Mouse (Mus musculus): ENCODE data around the gene Cfp. TPM values are rescaled to one million over a fixed set of nuclear protein-coding genes. Genes with fewer than 3 reads are reported as not detected.

Gene Cfp
- polyA plus RNA-seq, 1 experiment from 2014 or later, result 3.4 TPM

DNA sequence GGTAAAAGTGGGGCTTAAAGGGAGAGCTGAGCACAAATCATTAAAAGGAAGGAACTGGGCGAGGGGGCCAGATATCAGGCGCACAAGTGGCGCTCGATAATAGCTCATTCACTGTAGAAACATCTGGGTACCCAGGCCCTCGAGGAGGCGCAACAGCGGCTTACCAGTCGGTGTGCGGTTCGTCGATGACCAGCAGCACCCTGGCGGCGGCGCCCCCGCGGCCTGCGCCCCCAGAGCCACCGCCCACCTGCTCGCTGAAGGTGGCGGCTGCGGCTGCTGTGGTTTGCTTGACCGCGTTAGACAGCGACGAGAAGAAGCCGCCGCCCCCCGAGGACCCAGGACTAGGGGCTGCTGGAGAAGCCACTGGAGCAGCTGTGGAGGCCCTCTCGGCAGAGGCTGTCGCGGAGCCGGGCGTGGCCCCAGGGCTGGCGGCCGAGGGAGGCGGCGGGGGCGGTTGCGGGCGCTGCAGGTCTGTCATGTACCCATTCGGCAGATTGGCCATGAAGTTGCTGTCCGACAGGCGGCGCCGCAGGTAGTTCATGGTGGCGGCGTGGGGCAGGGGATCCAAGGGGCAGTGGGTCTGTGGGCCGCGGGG, 11.0 kb downstream of the Cfp start:
- Histone ChIP-seq H3K4me2 (replicated peaks) (peak overlapping the region; percentile 58), H3K36me3 (no peaks in the 10 kb centered on the region), H3K27ac (no peak overlapping the region), H3K9ac (peak overlapping the region; percentile 33), H3K4me1 (no peaks in the 10 kb centered on the region), H3K4me3 (peak overlapping the region; percentile 38), H3K9me3 (no peaks in the 10 kb centered on the region), H3K27me3 (no peaks in the 10 kb centered on the region)
- peak; percentile 52; the same call in 1 of the 2 replicates for ATAC-seq (ENCODE audit: insufficient number of reproducible peaks, insufficient read depth, low FRiP score, low TSS enrichment)
- WGBS, result 12% methylated on average over 42 of the region's 49 CpGs

DNA sequence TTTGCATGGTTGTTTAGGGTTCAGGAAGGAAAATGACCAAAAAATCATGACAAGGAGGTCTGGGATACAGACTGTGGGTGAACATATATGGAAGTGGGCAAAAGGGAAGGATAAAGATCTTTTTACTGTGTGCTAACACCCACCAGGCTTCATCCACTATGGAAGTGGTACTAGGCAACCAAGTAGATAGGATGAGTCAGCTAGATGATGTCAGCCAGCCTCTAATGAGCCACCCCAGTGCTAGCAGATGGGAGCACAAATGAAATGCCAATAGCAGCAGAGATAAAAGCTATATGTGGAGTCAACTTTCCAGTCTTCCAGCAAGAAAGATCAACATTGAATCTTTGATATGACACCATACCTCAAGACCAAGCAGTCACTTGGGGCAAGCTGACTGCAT, 16.3 kb downstream of the Cfp start:
- no peaks in the 10 kb centered on the region for H3K36me3 ChIP-seq
- H3K9ac ChIP-seq, result no peak overlapping the region
- H3K4me2 ChIP-seq (replicated peaks), result no peak overlapping the region
- H3K27ac ChIP-seq, result no peak overlapping the region
- H3K9me3 ChIP-seq, result no peaks in the 10 kb centered on the region
- no peaks in the 10 kb centered on the region for H3K4me1 ChIP-seq
- no peaks in the 10 kb centered on the region for H3K27me3 ChIP-seq
- H3K4me3 ChIP-seq, result no peak overlapping the region
- ATAC-seq (ENCODE audit: insufficient number of reproducible peaks, insufficient read depth, low FRiP score, low TSS enrichment), result no peak

DNA sequence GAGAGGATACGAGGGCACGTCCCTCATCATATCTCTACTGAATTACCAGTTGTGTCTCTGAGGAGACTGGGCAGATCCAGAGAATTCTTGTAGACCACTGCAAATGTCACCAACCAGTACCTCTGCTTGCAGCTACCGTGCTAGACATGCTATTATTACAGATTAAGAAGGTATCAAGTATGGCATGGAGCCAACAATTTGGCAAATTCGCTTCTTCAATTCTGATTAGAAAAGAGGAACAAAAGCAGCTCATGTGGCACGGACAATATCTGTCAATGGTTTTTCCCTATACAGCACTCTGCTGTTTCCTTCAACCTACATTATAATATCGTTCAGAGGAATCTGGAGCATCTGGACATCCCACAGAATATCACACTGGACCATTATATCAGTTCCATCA, 17.6 kb downstream of the Cfp start:
- 73% methylated on average over 6 of the region's 6 CpGs for WGBS
- no peaks in the 10 kb centered on the region for H3K4me1 ChIP-seq
- H3K4me3 ChIP-seq, result no peak overlapping the region
- H3K9me3 ChIP-seq, result no peaks in the 10 kb centered on the region
- H3K27me3 ChIP-seq, result no peaks in the 10 kb centered on the region
- H3K27ac ChIP-seq, result no peak overlapping the region
- H3K9ac ChIP-seq, result no peak overlapping the region
- no peak for ATAC-seq (ENCODE audit: insufficient number of reproducible peaks, insufficient read depth, low FRiP score, low TSS enrichment)
- H3K4me2 ChIP-seq (replicated peaks), result no peak overlapping the region
- no peaks in the 10 kb centered on the region for H3K36me3 ChIP-seq

DNA sequence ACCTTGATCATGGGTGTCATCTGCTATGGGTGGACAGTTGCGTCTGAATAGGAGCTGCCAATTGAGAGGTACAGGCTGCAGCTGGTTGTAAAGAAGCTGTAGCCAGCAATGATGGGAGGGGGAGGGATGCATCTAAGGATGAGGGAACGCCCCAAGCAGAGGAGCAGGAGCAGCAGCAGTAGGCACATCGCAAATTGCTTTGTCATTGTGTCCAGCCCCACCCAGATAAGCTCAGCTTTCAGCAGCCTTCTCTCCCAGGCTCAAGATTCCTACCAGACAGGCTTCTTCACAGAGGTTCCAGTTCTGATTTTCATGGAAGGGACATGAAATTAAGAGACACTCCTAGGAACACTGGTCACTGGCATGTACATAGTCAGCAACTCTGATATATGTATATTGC, 21.3 kb downstream of the Cfp start:
- WGBS, result 48% methylated on average over 3 of the region's 3 CpGs
- Histone ChIP-seq H3K27ac (no peak overlapping the region), H3K4me3 (no peak overlapping the region), H3K9me3 (no peaks in the 10 kb centered on the region), H3K36me3 (no peaks in the 10 kb centered on the region), H3K9ac (no peak overlapping the region), H3K4me2 (replicated peaks) (no peak overlapping the region), H3K27me3 (no peaks in the 10 kb centered on the region), H3K4me1 (no peaks in the 10 kb centered on the region)
- ATAC-seq (ENCODE audit: insufficient number of reproducible peaks, insufficient read depth, low FRiP score, low TSS enrichment), result no peak

Other genes starting within 250 kb of the Cfp start
- gene Cdk16, start 243.6 kb downstream of the Cfp start, polyA plus RNA-seq (2016; fragmentation: Nextera tagmentation; extraction: Ambion mirVana), result 139 and 145 TPM in 2 replicates
- gene Usp11, start 227.6 kb downstream of the Cfp start, polyA plus RNA-seq (2016; fragmentation: Nextera tagmentation; extraction: Ambion mirVana), result 68.4 and 68.6 TPM in 2 replicates
- gene Araf, start 133.7 kb downstream of the Cfp start, polyA plus RNA-seq (2016; fragmentation: Nextera tagmentation; extraction: Ambion mirVana), result 107 and 113 TPM in 2 replicates
- 16.0 and 17.9 TPM in 2 replicates for gene Timp1, start 61.4 kb downstream of the Cfp start, polyA plus RNA-seq (2016; fragmentation: Nextera tagmentation; extraction: Ambion mirVana)
- gene Syn1, start 10.6 kb downstream of the Cfp start, polyA plus RNA-seq (2016; fragmentation: Nextera tagmentation; extraction: Ambion mirVana), result 2.3 and 2.5 TPM in 2 replicates
- gene Elk1, start 19.1 kb upstream of the Cfp start, polyA plus RNA-seq (2016; fragmentation: Nextera tagmentation; extraction: Ambion mirVana), result 18.0 and 18.8 TPM in 2 replicates
- gene Uxt, start 30.5 kb upstream of the Cfp start, polyA plus RNA-seq (2016; fragmentation: Nextera tagmentation; extraction: Ambion mirVana), result 51.2 and 52.1 TPM in 2 replicates
- gene Zfp182, start 130.8 kb upstream of the Cfp start, polyA plus RNA-seq (2016; fragmentation: Nextera tagmentation; extraction: Ambion mirVana), result 6.7 and 7.1 TPM in 2 replicates
- gene Spaca5, start 136.9 kb upstream of the Cfp start, polyA plus RNA-seq (2016; fragmentation: Nextera tagmentation; extraction: Ambion mirVana), result not detected in 2 replicates
- 2.2 and 2.9 TPM in 2 replicates for gene Zfp300, start 158.0 kb upstream of the Cfp start, polyA plus RNA-seq (2016; fragmentation: Nextera tagmentation; extraction: Ambion mirVana)
- not detected in 2 replicates for gene Ssxa1, start 184.3 kb upstream of the Cfp start, polyA plus RNA-seq (2016; fragmentation: Nextera tagmentation; extraction: Ambion mirVana)
- gene Gm21876, start 244.1 kb upstream of the Cfp start, polyA plus RNA-seq (2016; fragmentation: Nextera tagmentation; extraction: Ambion mirVana), result not detected in 2 replicates